8 mouse cellular contexts compared by ENCODE assay signal in genomic region chr10:60792841-60793240, GRCm38 (mm10). TPM values are rescaled to one million over a fixed set of nuclear protein-coding genes. Genes with fewer than 3 reads are reported as not detected.
DNase-seq lines count a peak whose midpoint lies in the region; ATAC-seq and TF ChIP-seq lines count a peak whose summit lies in the region.

No protein-coding gene starts in this region.

- TF ChIP-seq CTCF in cerebellum, adult 2 months (IDR thresholded peaks at IDR 0.05; ENCODE audit: borderline replicate concordance, insufficient read depth, low read depth, low read length) = no peak

- TF ChIP-seq POLR2A in cerebellum, adult 2 months (IDR thresholded peaks at IDR 0.05; ENCODE audit: borderline replicate concordance, insufficient read depth, low read length) = no peak

- intact Hi-C loops in heart, postnatal 14 days (cut with DNase I) = no loop called here

- peak overlapping the region; percentile 81 for H3K27ac ChIP-seq in forebrain, embryonic 10.5 days
- H3K27ac ChIP-seq in forebrain, embryonic 16.5 days (ENCODE audit: low read length) = no peak overlapping the region
- peak overlapping the region; percentile 90 for H3K27ac ChIP-seq in brown adipose tissue, adult 24 weeks (replicated peaks; ENCODE audit: low read depth, low read length)
- H3K27ac ChIP-seq in cerebellum, adult 2 months (ENCODE audit: insufficient read depth, low read length) = no peak overlapping the region

- H3K9me3 ChIP-seq in forebrain, embryonic 10.5 days = no peaks in the 10 kb centered on the region
- H3K9me3 ChIP-seq in forebrain, embryonic 16.5 days (ENCODE audit: control insufficient read depth, low read length) = no peaks in the 10 kb centered on the region

- H3K36me3 ChIP-seq in forebrain, embryonic 10.5 days (replicated peaks) = no peaks in the 10 kb centered on the region
- no peaks in the 10 kb centered on the region for H3K36me3 ChIP-seq in forebrain, embryonic 16.5 days (ENCODE audit: control insufficient read depth, insufficient read depth)

- peak overlapping the region; percentile 18; the same call in 1 of the 2 replicates for H3K4me3 ChIP-seq in forebrain, embryonic 10.5 days
- H3K4me3 ChIP-seq in forebrain, embryonic 16.5 days (replicated peaks; ENCODE audit: low read length) = no peak overlapping the region
- H3K4me3 ChIP-seq in brown adipose tissue, adult 24 weeks (ENCODE audit: insufficient read depth, low read depth, low read length) = no peak overlapping the region
- no peak overlapping the region for H3K4me3 ChIP-seq in cerebellum, adult 2 months (replicated peaks; ENCODE audit: insufficient read depth, low read depth, low read length)

- WGBS in forebrain, embryonic 10.5 days = 7% methylated on average over 11 of the region's 11 CpGs
- 20% methylated on average over 11 of the region's 11 CpGs for WGBS in forebrain, embryonic 16.5 days
- 37% methylated on average over 11 of the region's 11 CpGs for WGBS in cerebellum, adult 2 months

- DNase-seq in forebrain, embryonic 10.5 days (ENCODE audit: extremely low spot score, low spot score) = no peak
- peak; percentile 56 to 62 for DNase-seq in heart, postnatal 14 days
- DNase-seq in kidney, postnatal 36 days = peak; percentile 65 to 77
- DNase-seq in left cerebral cortex, adult 8-10 months (ENCODE audit: low spot score in 2 of 2) = no peak
- no peak for DNase-seq in cerebellum, adult 2 months

- no peak overlapping the region for H3K4me2 ChIP-seq in forebrain, embryonic 16.5 days (ENCODE audit: low read length)

- H3K4me1 ChIP-seq in forebrain, embryonic 10.5 days = peaks cover 70% of the 10 kb centered on the region
- peaks cover 9% of the 10 kb centered on the region for H3K4me1 ChIP-seq in forebrain, embryonic 16.5 days (replicated peaks; ENCODE audit: control insufficient read depth, insufficient read depth, low read length)
- peaks cover 37% of the 10 kb centered on the region for H3K4me1 ChIP-seq in brown adipose tissue, adult 24 weeks (ENCODE audit: control insufficient read depth, insufficient read depth, insufficient read length, low read length)
- peaks cover 68% of the 10 kb centered on the region for H3K4me1 ChIP-seq in cerebellum, adult 2 months (ENCODE audit: control insufficient read depth, insufficient read depth, low read length)

- H3K9ac ChIP-seq in forebrain, embryonic 16.5 days (replicated peaks; ENCODE audit: low read depth, low read length) = no peak overlapping the region

- no peak for ATAC-seq in forebrain, embryonic 16.5 days
- no peak for ATAC-seq in megakaryocyte-erythroid progenitor cell, adult 5-6 weeks (replicated peaks; ENCODE audit: low FRiP score, low TSS enrichment, poor library complexity, severe bottlenecking)

- H3K27me3 ChIP-seq in forebrain, embryonic 10.5 days (ENCODE audit: poor library complexity, severe bottlenecking) = peaks cover 32% of the 10 kb centered on the region; the same call in 1 of the 2 replicates
- H3K27me3 ChIP-seq in forebrain, embryonic 16.5 days (replicated peaks; ENCODE audit: control insufficient read depth, insufficient read depth, low read length) = no peaks in the 10 kb centered on the region
- no peaks in the 10 kb centered on the region for H3K27me3 ChIP-seq in cerebellum, adult 2 months (ENCODE audit: control insufficient read depth, insufficient read depth, low read length)

RNA-seq across cellular contexts. Expression of gene Unc5b, which starts 38.5 kb away (rescaled TPM):
- 3.2 and 3.4 TPM in 2 replicates for polyA plus RNA-seq in forebrain, embryonic 10.5 days (2016; fragmentation: Nextera tagmentation; extraction: Ambion mirVana)
- polyA plus RNA-seq in forebrain, embryonic 16.5 days (2015; fragmentation: Nextera tagmentation; extraction: Ambion mirVana) = 2.2 and 2.6 TPM in 2 replicates
- polyA plus RNA-seq in brown adipose tissue, adult 24 weeks (2012; ENCODE audit: insufficient read depth, insufficient read length, missing spikeins) = 1.7 and 2.5 TPM in 2 replicates
- 10 to 100 TPM; 24.0 to 25.1 TPM for total RNA-seq in heart, postnatal 14 days (2021)
- not detected in 2 replicates for total RNA-seq in megakaryocyte-erythroid progenitor cell, adult 5-6 weeks (2014; fragmentation: Nextera tagmentation)
- not detected in 2 replicates for total RNA-seq in megakaryocyte-erythroid progenitor cell, adult 5-6 weeks (2017)
- 10 to 100 TPM; 14.5 to 16.4 (median 15.3) TPM for total RNA-seq in left cerebral cortex, adult 8-10 months (2022)
- 44.4 and 44.8 TPM in 2 replicates for polyA plus RNA-seq in cerebellum, adult 2 months (2012; rRNA removed)

RNA-seq across cellular contexts. Expression of gene Slc29a3, which starts 40.2 kb away (rescaled TPM):
- polyA plus RNA-seq in forebrain, embryonic 10.5 days (2016; fragmentation: Nextera tagmentation; extraction: Ambion mirVana) = 6.3 and 7.1 TPM in 2 replicates
- 13.0 and 13.4 TPM in 2 replicates for polyA plus RNA-seq in forebrain, embryonic 16.5 days (2015; fragmentation: Nextera tagmentation; extraction: Ambion mirVana)
- polyA plus RNA-seq in brown adipose tissue, adult 24 weeks (2012; ENCODE audit: insufficient read depth, insufficient read length, missing spikeins) = 3.6 and 5.4 TPM in 2 replicates
- total RNA-seq in heart, postnatal 14 days (2021) = 1 to 10 TPM; 6.1 to 7.4 TPM
- total RNA-seq in megakaryocyte-erythroid progenitor cell, adult 5-6 weeks (2014; fragmentation: Nextera tagmentation) = 5.9 and 12.6 TPM in 2 replicates
- 5.4 and 6.2 TPM in 2 replicates for total RNA-seq in megakaryocyte-erythroid progenitor cell, adult 5-6 weeks (2017)
- 10 to 100 TPM; 13.6 to 19.6 (median 16.8) TPM for total RNA-seq in left cerebral cortex, adult 8-10 months (2022)
- polyA plus RNA-seq in cerebellum, adult 2 months (2012; rRNA removed) = 9.6 and 9.9 TPM in 2 replicates

Comparison
In these comparisons a context has a peak if more than half of its experiments do, and no peak if none do; other contexts are left out.
1. H3K27ac ChIP-seq: peak in forebrain, embryonic 10.5 days (single experiment) and brown adipose tissue, adult 24 weeks (single experiment); none in forebrain, embryonic 16.5 days (single experiment) and cerebellum, adult 2 months (single experiment).
2. DNase-seq: peak in heart, postnatal 14 days (2 of 2) and kidney, postnatal 36 days (2 of 2); none in forebrain, embryonic 10.5 days (single experiment), left cerebral cortex, adult 8-10 months (0 of 2) and cerebellum, adult 2 months (0 of 2).
3. RNA of gene Unc5b, which starts 38.5 kb away (polyA plus RNA-seq): 44.4 to 44.8 TPM in cerebellum, adult 2 months; 3.2 to 3.4 TPM in forebrain, embryonic 10.5 days, 2.2 to 2.6 TPM in forebrain, embryonic 16.5 days and 1.7 to 2.5 TPM in brown adipose tissue, adult 24 weeks; every median in the first group is over 10 times any median in the second.